Mouse (Mus musculus) small intestine, adult 2 months (tissue): ENCODE measurements around the gene Cd300c. TPM values are rescaled to one million over a fixed set of nuclear protein-coding genes. Genes with fewer than 3 reads are reported as not detected.
"Not testable (repeated sequence)": the region's sequence is repeated elsewhere in the genome, so short reads cannot be mapped to it uniquely, and the experiment has no call there.

Experiments
- H3K27ac ChIP-seq: fragments of 200-500 bp; 2 replicates; pipeline ENCODE4 v1.5.1; 2012; ENCODE audit warnings: low read depth, low read length, control low read depth, inconsistent platforms; ENCODE audit not compliant: insufficient read depth
- H3K27me3 ChIP-seq: fragments of 200-500 bp; 2 replicates; pipeline ENCODE4 v1.6.1; 2012; ENCODE audit warnings: mild to moderate bottlenecking, moderate library complexity, low read length, inconsistent platforms; ENCODE audit not compliant: control insufficient read depth, insufficient read depth
- H3K36me3 ChIP-seq: fragments of 200-500 bp; 2 replicates; pipeline ENCODE4 v1.6.1; 2012; ENCODE audit warnings: mild to moderate bottlenecking, low read length, control low read depth, inconsistent platforms; ENCODE audit not compliant: control insufficient read depth, insufficient read depth
- H3K4me1 ChIP-seq: fragments of 200-500 bp; 2 replicates; pipeline ENCODE4 v1.6.1; 2012; ENCODE audit warnings: low read length, inconsistent platforms, mixed read lengths; ENCODE audit not compliant: control insufficient read depth, insufficient read depth, insufficient read length
- H3K4me3 ChIP-seq: fragments of 200-500 bp; 2 replicates; pipeline ENCODE4 v1.5.1; 2012; ENCODE audit warnings: low read depth, mild to moderate bottlenecking, control low read depth, inconsistent platforms, low read length, moderate library complexity
- CTCF ChIP-seq: fragments of 200-500 bp; IDR thresholded peaks from 2 replicates; pipeline ENCODE4 v1.5.1; 2012; ENCODE audit warnings: low read depth, mild to moderate bottlenecking, control low read depth, inconsistent platforms, low read length, moderate library complexity, mixed read lengths; ENCODE audit not compliant: insufficient replicate concordance, insufficient read length; ENCODE audit errors: extremely low read depth
- POLR2A ChIP-seq: fragments of 200-500 bp; IDR thresholded peaks from 2 replicates; pipeline ENCODE4 v1.6.1; 2012; ENCODE audit warnings: low read depth, mild to moderate bottlenecking, control low read depth, inconsistent platforms, low read length, moderate library complexity
- WGBS: fragments of 180-500 bp; shearing (Covaris S2); methylation state at CpG from one replicate; pipeline ENCODE4 v1.1.7; 2018; 5-methylcytosine and 5-hydroxymethylcytosine counted together
- polyA plus RNA-seq: library from polyadenylated mRNA; depleted of rRNA; stranded (reverse); fragments of >200 nt; gene quantifications from 2 replicates; pipeline ENCODE4 v1.2.3, GENCODE M21; 2012; rRNA removed

The Cd300c gene
- polyA plus RNA-seq, 1 experiment = not detected

GRCm38 (mm10) chr11:114914978-114915377 lies 54.0 kb downstream of the Cd300c start:
- Histone ChIP-seq H3K27ac (no peak overlapping the region), H3K27me3 (no peaks in the 10 kb centered on the region), H3K36me3 (no peaks in the 10 kb centered on the region), H3K4me3 (no peak overlapping the region), H3K4me1 (no peaks in the 10 kb centered on the region)
- WGBS = 32% methylated on average over 7 of the region's 7 CpGs
- no peak for TF ChIP-seq POLR2A
- TF ChIP-seq CTCF = no peak

GRCm38 (mm10) chr11:114912847-114913246 lies 56.1 kb downstream of the Cd300c start:
- no peak overlapping the region for H3K4me3 ChIP-seq

GRCm38 (mm10) chr11:114909538-114909937 lies 59.4 kb downstream of the Cd300c start:
- H3K4me1 ChIP-seq, H3K27me3 ChIP-seq, H3K36me3 ChIP-seq, H3K4me3 ChIP-seq, H3K27ac ChIP-seq: not testable (repeated sequence)
- peak; percentile 29; the same call in 1 of the 2 replicates for TF ChIP-seq CTCF
- 42% methylated on average over 3 of the region's 3 CpGs for WGBS

More at GRCm38 (mm10) chr11:114912847-114913246, 56.1 kb downstream of the Cd300c start:
- Histone ChIP-seq H3K27ac (no peak overlapping the region), H3K27me3 (no peaks in the 10 kb centered on the region), H3K4me1 (no peaks in the 10 kb centered on the region), H3K36me3 (no peaks in the 10 kb centered on the region)
- TF ChIP-seq CTCF (peak; percentile 81; the same call in 1 of the 2 replicates), POLR2A (no peak)
- 5% methylated on average over 9 of the region's 9 CpGs for WGBS

- 49% methylated on average over 4 of the region's 4 CpGs for WGBS
- H3K36me3 ChIP-seq = no peaks in the 10 kb centered on the region
- TF ChIP-seq POLR2A (no peak), CTCF (no peak)
- no peaks in the 10 kb centered on the region for H3K4me1 ChIP-seq
- H3K27ac ChIP-seq = peak overlapping the region; percentile 40; the same call in 1 of the 2 replicates
- H3K4me3 ChIP-seq = no peak overlapping the region
- no peaks in the 10 kb centered on the region for H3K27me3 ChIP-seq
These were observed 60.9 kb downstream of the Cd300c start for GRCm38 (mm10) chr11:114908086-114908485.

GRCm38 (mm10) chr11:114907567-114907966 lies 61.4 kb downstream of the Cd300c start:
- H3K27me3 ChIP-seq = no peaks in the 10 kb centered on the region
- TF ChIP-seq CTCF = no peak
- no peak for TF ChIP-seq POLR2A
- H3K4me3 ChIP-seq = no peak overlapping the region
- H3K4me1 ChIP-seq = no peaks in the 10 kb centered on the region
- peak overlapping the region; percentile 40; the same call in 1 of the 2 replicates for H3K27ac ChIP-seq
- 57% methylated on average over 4 of the region's 4 CpGs for WGBS
- no peaks in the 10 kb centered on the region for H3K36me3 ChIP-seq

Other genes with a start within 250 kb of the Cd300c start
- 0.30 and 0.56 TPM in 2 replicates for gene Dnaic2, start 241.7 kb downstream of the Cd300c start, polyA plus RNA-seq
- gene Kif19a, start 203.8 kb downstream of the Cd300c start, polyA plus RNA-seq = 1.7 and 2.0 TPM in 2 replicates
- 0.44 and 0.52 TPM in 2 replicates for gene Btbd17, start 173.2 kb downstream of the Cd300c start, polyA plus RNA-seq
- 0.10 TPM in 1 of 2 replicates, not detected in the other for gene Gpr142, start 170.2 kb downstream of the Cd300c start, polyA plus RNA-seq
- 4.4 TPM in 2 replicates for gene Gprc5c, start 118.0 kb downstream of the Cd300c start, polyA plus RNA-seq
- gene Cd300a, start 79.1 kb downstream of the Cd300c start, polyA plus RNA-seq = 0.76 and 0.91 TPM in 2 replicates
- 0.46 and 0.77 TPM in 2 replicates for gene Cd300lb, start 34.8 kb downstream of the Cd300c start, polyA plus RNA-seq
- gene Cd300ld, start 20.8 kb upstream of the Cd300c start, polyA plus RNA-seq = 1.2 and 1.5 TPM in 2 replicates
- gene Cd300c2, start 32.7 kb upstream of the Cd300c start, polyA plus RNA-seq = 3.1 and 5.1 TPM in 2 replicates
- not detected in 2 replicates for gene Cd300ld2, start 47.0 kb upstream of the Cd300c start, polyA plus RNA-seq
- gene Cd300ld4, start 57.9 kb upstream of the Cd300c start, polyA plus RNA-seq = 0.20 TPM in 1 of 2 replicates, not detected in the other
- gene Cd300ld5, start 68.6 kb upstream of the Cd300c start, polyA plus RNA-seq = 0.85 TPM in 1 of 2 replicates, not detected in the other
- 1.1 TPM in 2 replicates for gene Cd300ld3, start 79.3 kb upstream of the Cd300c start, polyA plus RNA-seq
- gene Cd300e, start 93.0 kb upstream of the Cd300c start, polyA plus RNA-seq = 0.22 and 0.52 TPM in 2 replicates
- 0.91 and 2.2 TPM in 2 replicates for gene Rab37, start 122.3 kb upstream of the Cd300c start, polyA plus RNA-seq
- 3.9 and 6.9 TPM in 2 replicates for gene Cd300lf, start 164.8 kb upstream of the Cd300c start, polyA plus RNA-seq
- 314 and 949 TPM in 2 replicates for gene Slc9a3r1, start 194.2 kb upstream of the Cd300c start, polyA plus RNA-seq
- gene Tmem104, start 218.3 kb upstream of the Cd300c start, polyA plus RNA-seq = 10.0 and 21.0 TPM in 2 replicates
- 22.7 and 35.6 TPM in 2 replicates for gene Nat9, start 218.7 kb upstream of the Cd300c start, polyA plus RNA-seq